Mouse (Mus musculus) liver, embryonic 16.5 days (tissue): ENCODE results near the gene AC124108.1. TPM values are rescaled to one million over a fixed set of nuclear protein-coding genes. Genes with fewer than 3 reads are reported as not detected.
A peak's percentile ranks its signal among the peaks of the same experiment; 100 is the strongest.

Experiments used
- ATAC-seq: fragments of 200-750 bp; cut with Nextera tagmentation; 2 replicates; pipeline ENCODE4 v1.8.0; 2017; ENCODE audit warnings: low read depth, mild to moderate bottlenecking, moderate number of reproducible peaks, moderate library complexity
- H3K27ac ChIP-seq: fragments of 300-500 bp; sonication (generic); 2 replicates; pipeline ENCODE4 v1.5.1; 2014; ENCODE audit warnings: mild to moderate bottlenecking, low read length
- H3K27me3 ChIP-seq: fragments of 300-500 bp; sonication (generic); 2 replicates; pipeline ENCODE4 v1.6.1; 2014; ENCODE audit warnings: low read depth, low read length, mixed read lengths; ENCODE audit not compliant: control insufficient read depth, insufficient read depth
- H3K36me3 ChIP-seq: fragments of 300-500 bp; sonication (generic); 2 replicates; pipeline ENCODE4 v1.6.1; 2014; ENCODE audit warnings: mild to moderate bottlenecking; ENCODE audit not compliant: control insufficient read depth, insufficient read depth
- H3K4me1 ChIP-seq: fragments of 300-500 bp; sonication (generic); 2 replicates; pipeline ENCODE4 v1.6.1; 2014; ENCODE audit warnings: low read depth, low read length, mixed read lengths; ENCODE audit not compliant: control insufficient read depth
- H3K4me2 ChIP-seq: fragments of 300-500 bp; sonication (generic); 2 replicates; pipeline ENCODE4 v1.6.1; 2014; ENCODE audit warnings: low read depth, low read length, mixed read lengths
- H3K4me3 ChIP-seq: fragments of 300-500 bp; sonication (generic); 2 replicates; pipeline ENCODE4 v1.5.1; 2014; ENCODE audit warnings: low read depth, mild to moderate bottlenecking, low read length
- H3K9ac ChIP-seq: fragments of 300-500 bp; sonication (generic); 2 replicates; pipeline ENCODE4 v1.6.1; 2014; ENCODE audit warnings: low read depth, low read length
- H3K9me3 ChIP-seq: fragments of 300-500 bp; sonication (generic); replicated peaks from 2 replicates; pipeline ENCODE4 v1.6.1; 2016; ENCODE audit warnings: low read length; ENCODE audit not compliant: control insufficient read depth
- WGBS: fragments of 180-500 bp; shearing (Covaris S2); extraction: QIAGEN DNeasy Blood & Tissue Kit; methylation state at CpG from one replicate; pipeline ENCODE4 v1.1.7; 2014; ENCODE audit not compliant: insufficient replicate concordance; 5-methylcytosine and 5-hydroxymethylcytosine counted together
- polyA plus RNA-seq: library from polyadenylated mRNA; unstranded; fragments of >200 nt; fragmentation: Nextera tagmentation; extraction: Ambion mirVana; gene quantifications from 2 replicates; pipeline ENCODE4 v1.2.1, GENCODE M21; 2015

AC124108.1 gene
- polyA plus RNA-seq, 1 experiment from 2014 or later: not detected

- no peaks in the 10 kb centered on the region for H3K9me3 ChIP-seq
- no peak overlapping the region for H3K4me3 ChIP-seq
- no peaks in the 10 kb centered on the region for H3K4me1 ChIP-seq
- H3K9ac ChIP-seq: no peak overlapping the region
- H3K27me3 ChIP-seq: peaks cover 10% of the 10 kb centered on the region
- no peak overlapping the region for H3K27ac ChIP-seq
- no peak overlapping the region for H3K4me2 ChIP-seq
- no peaks in the 10 kb centered on the region for H3K36me3 ChIP-seq
- ATAC-seq: no peak
- WGBS: 22% methylated on average over 6 of the region's 6 CpGs
Measured at GRCm38 (mm10) chr1:132222166-132222565, 30.9 kb downstream of the AC124108.1 start.

- WGBS: 57% methylated on average over 13 of the region's 13 CpGs
- Histone ChIP-seq H3K4me3 (no peak overlapping the region), H3K9ac (no peak overlapping the region), H3K4me2 (no peak overlapping the region), H3K27ac (no peak overlapping the region), H3K4me1 (no peaks in the 10 kb centered on the region), H3K9me3 (no peaks in the 10 kb centered on the region), H3K36me3 (no peaks in the 10 kb centered on the region), H3K27me3 (peaks cover 2% of the 10 kb centered on the region; the same call in 1 of the 2 replicates)
- no peak for ATAC-seq
Measured at GRCm38 (mm10) chr1:132226297-132227080, 35.2 kb downstream of the AC124108.1 start.

DNA sequence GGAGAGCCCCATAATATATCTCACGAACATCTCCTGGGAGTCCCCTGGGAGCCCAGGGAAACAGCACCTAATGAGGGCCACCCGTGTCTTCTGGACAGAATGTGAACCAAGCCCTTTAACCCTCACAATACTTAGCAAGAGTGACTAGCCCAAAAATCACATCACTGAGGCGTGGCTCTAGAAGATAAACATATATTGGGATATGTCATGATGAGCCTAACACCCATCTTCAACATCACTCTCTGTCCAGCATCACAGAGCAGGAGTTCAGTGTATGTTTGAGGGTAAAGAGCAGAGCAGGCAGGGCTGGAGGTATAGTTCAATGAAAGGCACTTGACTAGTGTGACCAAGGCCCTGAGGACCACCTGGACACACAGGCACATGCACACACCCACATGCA lies 38.4 kb downstream of the AC124108.1 start, which contains the start of gene Gm10188:
TSS of gene Gm10188 (minus strand) at position 101 of the 400 bp plus-strand sequence.
- Histone ChIP-seq H3K9ac (no peak within 1 kb of the TSS), H3K4me1 (no peaks in the 10 kb centered on the region), H3K27ac (no peak within 1 kb of the TSS), H3K4me3 (no peak within 1 kb of the TSS), H3K36me3 (no peaks in the 10 kb centered on the region), H3K4me2 (no peak within 1 kb of the TSS), H3K27me3 (no peaks in the 10 kb centered on the region), H3K9me3 (no peaks in the 10 kb centered on the region)
- no peak for ATAC-seq
- 62% methylated on average over 3 of the region's 3 CpGs for WGBS

GRCm38 (mm10) chr1:132231470-132232274 lies 40.4 kb downstream of the AC124108.1 start:
- no peaks in the 10 kb centered on the region for H3K4me1 ChIP-seq
- H3K9me3 ChIP-seq: no peaks in the 10 kb centered on the region
- no peak overlapping the region for H3K9ac ChIP-seq
- no peak for ATAC-seq
- no peaks in the 10 kb centered on the region for H3K36me3 ChIP-seq
- no peak overlapping the region for H3K4me2 ChIP-seq
- H3K27me3 ChIP-seq: no peaks in the 10 kb centered on the region
- no peak overlapping the region for H3K4me3 ChIP-seq
- no peak overlapping the region for H3K27ac ChIP-seq
- WGBS: 55% methylated on average over 7 of the region's 7 CpGs

GRCm38 (mm10) chr1:132233566-132233965 lies 42.3 kb downstream of the AC124108.1 start:
- no peak overlapping the region for H3K4me3 ChIP-seq
- no peak overlapping the region for H3K9ac ChIP-seq
- no peak overlapping the region for H3K4me2 ChIP-seq
- no peak for ATAC-seq
- no peaks in the 10 kb centered on the region for H3K9me3 ChIP-seq
- no peaks in the 10 kb centered on the region for H3K36me3 ChIP-seq
- WGBS: 21% methylated on average over 12 of the region's 12 CpGs
- H3K27me3 ChIP-seq: no peaks in the 10 kb centered on the region
- H3K27ac ChIP-seq: no peak overlapping the region
- H3K4me1 ChIP-seq: no peaks in the 10 kb centered on the region

DNA sequence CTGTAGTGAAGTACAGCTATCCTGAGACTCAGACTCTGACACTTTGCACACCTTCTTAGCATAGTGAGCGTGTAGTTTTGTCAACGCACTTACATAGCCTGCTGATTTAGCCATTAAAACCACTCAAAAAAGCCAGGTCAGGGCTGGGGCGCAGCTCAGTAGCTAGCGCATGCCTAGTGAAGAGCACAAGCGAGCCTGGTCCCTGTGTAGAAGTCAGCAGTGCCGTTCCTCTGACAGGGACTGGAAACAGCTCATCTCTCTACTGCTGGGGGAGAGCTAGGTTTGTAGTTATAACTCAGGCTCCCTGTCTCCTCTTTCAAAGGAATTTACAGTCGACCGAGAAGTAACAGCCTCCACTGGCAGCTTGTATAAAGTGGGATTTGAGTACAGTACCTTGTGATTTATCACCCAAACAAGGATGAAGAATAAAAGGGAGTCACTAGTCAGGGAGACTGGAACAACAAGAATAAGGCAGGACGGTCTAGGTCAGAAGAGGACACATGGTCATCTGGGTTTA lies 43.6 kb downstream of the AC124108.1 start:
- Histone ChIP-seq H3K27me3 (no peaks in the 10 kb centered on the region), H3K27ac (no peak overlapping the region), H3K9ac (no peak overlapping the region), H3K9me3 (no peaks in the 10 kb centered on the region), H3K4me2 (no peak overlapping the region), H3K36me3 (no peaks in the 10 kb centered on the region), H3K4me1 (no peaks in the 10 kb centered on the region), H3K4me3 (no peak overlapping the region)
- ATAC-seq: no peak
- 53% methylated on average over 9 of the region's 9 CpGs for WGBS

DNA sequence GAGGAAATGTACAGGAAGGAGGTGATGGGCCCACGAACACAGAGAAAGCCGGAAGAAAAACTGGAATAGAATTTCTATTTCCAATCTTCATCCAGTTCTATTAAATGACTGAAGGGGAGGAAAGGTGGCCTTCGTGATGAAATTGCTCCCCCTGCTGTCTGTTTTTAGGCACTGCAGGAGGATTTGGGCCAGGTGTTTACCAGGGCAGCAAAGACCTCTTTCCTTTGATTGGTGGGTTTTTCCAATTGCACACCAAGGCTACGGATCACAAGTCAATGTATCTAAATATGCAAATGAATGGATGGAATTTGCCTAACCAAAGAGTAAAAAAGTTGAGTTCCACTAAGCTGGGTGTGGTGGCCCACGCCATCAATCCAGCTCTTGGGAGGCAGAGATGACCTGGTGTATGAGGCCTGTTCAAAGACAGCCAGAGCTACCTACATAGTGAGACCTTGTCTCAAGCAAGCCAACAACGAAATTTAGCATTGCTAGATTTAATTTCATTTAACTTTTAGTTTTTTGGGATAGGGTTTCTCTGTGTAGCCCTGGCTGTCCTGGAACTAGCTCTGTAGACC lies 46.4 kb downstream of the AC124108.1 start:
- WGBS: 15% methylated on average over 6 of the region's 6 CpGs
- no peaks in the 10 kb centered on the region for H3K36me3 ChIP-seq
- ATAC-seq: no peak
- H3K27me3 ChIP-seq: no peaks in the 10 kb centered on the region
- no peaks in the 10 kb centered on the region for H3K9me3 ChIP-seq
- no peak overlapping the region for H3K27ac ChIP-seq
- H3K9ac ChIP-seq: no peak overlapping the region
- H3K4me3 ChIP-seq: no peak overlapping the region
- no peak overlapping the region for H3K4me2 ChIP-seq
- no peaks in the 10 kb centered on the region for H3K4me1 ChIP-seq

GRCm38 (mm10) chr1:132245010-132245409 lies 53.8 kb downstream of the AC124108.1 start:
- Histone ChIP-seq H3K36me3 (no peaks in the 10 kb centered on the region), H3K4me2 (no peak overlapping the region), H3K9ac (no peak overlapping the region), H3K27me3 (no peaks in the 10 kb centered on the region), H3K9me3 (no peaks in the 10 kb centered on the region), H3K4me3 (no peak overlapping the region), H3K4me1 (peaks cover 17% of the 10 kb centered on the region), H3K27ac (no peak overlapping the region)
- 33% methylated on average over 5 of the region's 5 CpGs for WGBS
- ATAC-seq: peak; percentile 68
